Mouse (Mus musculus): ENCODE results near the gene Notch4. TPM values are rescaled to one million over a fixed set of nuclear protein-coding genes. Genes with fewer than 3 reads are reported as not detected.

Gene Notch4
- polyA plus RNA-seq, 1 experiment from 2014 or later: 6.9 TPM

DNA sequence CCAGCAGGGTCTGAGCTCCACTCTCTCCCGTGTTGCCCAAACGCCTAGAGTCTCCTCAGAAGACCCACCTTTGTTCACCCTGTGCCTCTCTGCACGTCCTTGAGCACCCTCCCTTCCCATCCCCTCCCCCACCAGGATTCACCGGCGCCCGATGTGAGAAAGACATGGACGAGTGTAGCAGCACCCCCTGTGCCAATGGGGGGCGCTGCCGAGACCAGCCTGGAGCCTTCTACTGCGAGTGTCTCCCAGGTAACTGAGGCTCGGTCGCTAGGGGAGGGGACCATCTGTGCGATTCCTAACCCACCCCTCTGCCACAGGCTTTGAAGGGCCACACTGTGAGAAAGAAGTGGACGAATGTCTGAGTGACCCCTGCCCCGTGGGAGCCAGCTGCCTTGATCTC lies 8.3 kb downstream of the Notch4 start:
- Histone ChIP-seq H3K27me3 (peaks cover 3% of the 10 kb centered on the region; the same call in 1 of the 2 replicates), H3K27ac (no peak overlapping the region), H3K4me2 (replicated peaks) (no peak overlapping the region), H3K9ac (no peak overlapping the region), H3K4me3 (no peak overlapping the region), H3K9me3 (no peaks in the 10 kb centered on the region), H3K4me1 (no peaks in the 10 kb centered on the region), H3K36me3 (no peaks in the 10 kb centered on the region)
- WGBS: 8% methylated on average over 15 of the region's 15 CpGs
- ATAC-seq (ENCODE audit: insufficient number of reproducible peaks, insufficient read depth, low FRiP score, low TSS enrichment): no peak

DNA sequence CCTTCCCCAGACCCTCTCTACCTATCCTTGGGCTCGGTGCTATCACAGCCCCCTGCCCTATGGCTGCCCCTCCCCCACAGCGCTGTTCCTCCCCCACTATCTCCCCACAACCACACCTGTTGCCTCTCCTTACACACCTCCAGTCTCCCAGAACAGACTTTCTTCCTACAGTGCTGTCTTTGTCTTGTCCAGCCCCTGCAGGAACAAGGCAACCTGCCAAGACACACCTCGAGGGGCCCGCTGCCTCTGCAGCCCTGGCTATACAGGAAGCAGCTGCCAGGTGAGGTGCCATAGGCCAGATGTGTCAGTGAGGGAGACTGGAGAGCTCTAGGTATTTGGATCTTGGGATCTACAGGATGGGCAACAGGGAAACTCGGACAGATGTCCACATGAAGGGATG lies 12.5 kb downstream of the Notch4 start:
- no peak overlapping the region for H3K27ac ChIP-seq
- no peaks in the 10 kb centered on the region for H3K9me3 ChIP-seq
- H3K4me2 ChIP-seq (replicated peaks): no peak overlapping the region
- no peaks in the 10 kb centered on the region for H3K36me3 ChIP-seq
- H3K4me3 ChIP-seq: no peak overlapping the region
- H3K4me1 ChIP-seq: no peaks in the 10 kb centered on the region
- WGBS: 60% methylated on average over 5 of the region's 5 CpGs
- H3K27me3 ChIP-seq: no peaks in the 10 kb centered on the region; the same call in 1 of the 2 replicates
- no peak for ATAC-seq (ENCODE audit: insufficient number of reproducible peaks, insufficient read depth, low FRiP score, low TSS enrichment)
- no peak overlapping the region for H3K9ac ChIP-seq

- 80% methylated on average over 3 of the region's 3 CpGs for WGBS
- no peak overlapping the region for H3K4me2 ChIP-seq (replicated peaks)
These were observed 14.0 kb downstream of the Notch4 start for GRCm38 (mm10) chr17:34578070-34578469.

GRCm38 (mm10) chr17:34582528-34582927 lies 18.5 kb downstream of the Notch4 start:
- Histone ChIP-seq H3K27ac (no peak overlapping the region), H3K9ac (no peak overlapping the region), H3K36me3 (no peaks in the 10 kb centered on the region), H3K4me2 (replicated peaks) (no peak overlapping the region), H3K9me3 (no peaks in the 10 kb centered on the region), H3K4me3 (no peak overlapping the region), H3K27me3 (no peaks in the 10 kb centered on the region), H3K4me1 (peaks cover 9% of the 10 kb centered on the region)
- 84% methylated on average over 12 of the region's 12 CpGs for WGBS
- no peak for ATAC-seq (ENCODE audit: insufficient number of reproducible peaks, insufficient read depth, low FRiP score, low TSS enrichment)

More at GRCm38 (mm10) chr17:34578070-34578469, 14.0 kb downstream of the Notch4 start:
- no peak for ATAC-seq (ENCODE audit: insufficient number of reproducible peaks, insufficient read depth, low FRiP score, low TSS enrichment)
- no peaks in the 10 kb centered on the region for H3K4me1 ChIP-seq
- no peak overlapping the region for H3K9ac ChIP-seq
- H3K9me3 ChIP-seq: no peaks in the 10 kb centered on the region
- no peak overlapping the region for H3K27ac ChIP-seq
- H3K36me3 ChIP-seq: no peaks in the 10 kb centered on the region
- no peak overlapping the region for H3K4me3 ChIP-seq
- H3K27me3 ChIP-seq: no peaks in the 10 kb centered on the region

DNA sequence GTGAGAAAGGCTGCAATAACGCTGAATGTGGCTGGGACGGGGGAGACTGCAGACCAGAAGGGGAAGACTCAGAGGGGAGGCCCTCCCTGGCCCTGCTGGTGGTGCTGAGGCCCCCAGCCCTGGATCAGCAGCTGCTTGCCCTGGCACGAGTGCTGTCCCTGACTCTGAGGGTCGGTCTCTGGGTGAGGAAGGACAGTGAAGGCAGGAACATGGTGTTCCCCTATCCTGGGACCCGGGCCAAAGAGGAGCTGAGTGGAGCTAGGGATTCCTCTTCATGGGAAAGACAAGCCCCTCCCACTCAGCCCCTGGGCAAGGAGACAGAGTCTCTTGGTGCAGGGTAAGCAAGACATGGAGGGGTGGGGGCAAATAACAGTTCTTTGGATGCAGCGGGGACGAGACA lies 19.3 kb downstream of the Notch4 start:
- no peak overlapping the region for H3K27ac ChIP-seq
- no peaks in the 10 kb centered on the region for H3K36me3 ChIP-seq
- WGBS: 64% methylated on average over 7 of the region's 7 CpGs
- no peak overlapping the region for H3K9ac ChIP-seq
- no peaks in the 10 kb centered on the region for H3K9me3 ChIP-seq
- ATAC-seq (ENCODE audit: insufficient number of reproducible peaks, insufficient read depth, low FRiP score, low TSS enrichment): no peak
- no peaks in the 10 kb centered on the region for H3K27me3 ChIP-seq
- H3K4me2 ChIP-seq (replicated peaks): no peak overlapping the region
- peaks cover 15% of the 10 kb centered on the region for H3K4me1 ChIP-seq
- H3K4me3 ChIP-seq: no peak overlapping the region

GRCm38 (mm10) chr17:34583819-34584218 lies 19.8 kb downstream of the Notch4 start:
- Histone ChIP-seq H3K27me3 (no peaks in the 10 kb centered on the region), H3K9ac (no peak overlapping the region), H3K4me2 (replicated peaks) (no peak overlapping the region), H3K27ac (no peak overlapping the region), H3K4me1 (peaks cover 17% of the 10 kb centered on the region), H3K4me3 (no peak overlapping the region), H3K9me3 (no peaks in the 10 kb centered on the region), H3K36me3 (no peaks in the 10 kb centered on the region)
- ATAC-seq (ENCODE audit: insufficient number of reproducible peaks, insufficient read depth, low FRiP score, low TSS enrichment): no peak
- 75% methylated on average over 8 of the region's 8 CpGs for WGBS

DNA sequence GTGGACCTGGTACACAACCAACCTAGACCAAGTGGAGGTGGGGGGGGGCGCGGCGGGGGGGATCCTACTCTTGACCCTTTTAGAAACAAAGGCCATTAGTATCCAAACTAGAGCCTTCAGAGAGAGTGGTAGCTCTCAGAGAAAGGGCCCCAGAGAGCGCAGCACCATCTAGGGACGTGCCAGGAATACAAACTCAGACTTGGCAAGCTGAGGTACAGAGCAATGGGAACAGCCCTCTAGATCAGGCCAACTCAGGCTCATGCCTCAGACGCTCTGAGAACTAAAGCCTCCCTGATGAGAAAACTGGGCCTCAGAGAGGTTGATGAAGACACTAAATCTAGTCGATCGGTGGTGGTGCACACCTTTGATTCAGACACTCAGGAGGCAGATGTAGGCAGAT lies 21.1 kb downstream of the Notch4 start:
- no peak for ATAC-seq (ENCODE audit: insufficient number of reproducible peaks, insufficient read depth, low FRiP score, low TSS enrichment)
- H3K4me1 ChIP-seq: peaks cover 30% of the 10 kb centered on the region
- no peak overlapping the region for H3K9ac ChIP-seq
- no peaks in the 10 kb centered on the region for H3K9me3 ChIP-seq
- H3K4me3 ChIP-seq: no peak overlapping the region
- no peak overlapping the region for H3K4me2 ChIP-seq (replicated peaks)
- no peak overlapping the region for H3K27ac ChIP-seq
- 87% methylated on average over 8 of the region's 8 CpGs for whole genome bisulfite sequencing
- H3K27me3 ChIP-seq: no peaks in the 10 kb centered on the region
- no peaks in the 10 kb centered on the region for H3K36me3 ChIP-seq

DNA sequence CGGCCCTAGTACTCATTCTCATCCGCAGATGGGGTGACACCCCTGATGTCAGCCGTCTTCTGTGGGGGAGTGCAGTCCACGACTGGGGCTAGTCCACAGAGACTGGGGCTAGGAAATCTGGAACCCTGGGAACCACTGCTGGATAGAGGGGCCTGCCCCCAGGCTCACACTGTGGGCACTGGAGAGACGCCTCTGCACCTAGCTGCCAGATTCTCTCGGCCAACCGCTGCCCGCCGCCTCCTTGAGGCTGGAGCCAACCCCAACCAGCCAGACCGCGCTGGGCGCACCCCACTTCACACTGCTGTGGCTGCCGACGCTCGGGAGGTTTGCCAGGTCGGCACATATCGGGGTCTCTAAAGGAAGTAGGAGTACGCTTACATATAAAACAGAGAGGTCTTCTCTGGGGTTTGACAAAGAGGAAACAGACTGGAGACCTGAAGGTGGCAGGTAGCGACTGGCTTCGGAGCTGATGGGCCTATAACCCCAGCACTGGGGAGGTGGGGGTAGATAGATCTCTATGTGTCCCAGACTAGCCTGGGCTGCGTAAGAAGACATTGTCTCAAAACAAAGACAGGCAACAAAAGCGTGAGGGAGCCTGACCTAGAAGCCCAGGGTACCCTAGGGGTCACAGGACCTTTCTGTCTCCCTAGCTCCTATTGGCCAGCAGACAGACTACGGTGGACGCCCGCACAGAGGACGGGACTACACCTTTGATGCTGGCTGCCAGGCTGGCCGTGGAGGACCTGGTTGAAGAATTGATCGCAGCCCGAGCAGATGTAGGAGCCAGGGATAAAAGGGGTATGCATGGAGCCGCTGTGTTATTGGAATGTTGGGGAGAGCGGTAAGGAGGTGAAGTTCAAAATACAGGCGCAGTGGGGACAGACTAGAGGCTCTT lies 22.1 kb downstream of the Notch4 start:
- WGBS: 22% methylated on average over 32 of the region's 32 CpGs
- Histone ChIP-seq H3K4me2 (replicated peaks) (peak overlapping the region; percentile 82), H3K4me3 (peak overlapping the region; percentile 72), H3K9ac (peak overlapping the region; percentile 94), H3K27ac (peak overlapping the region; percentile 97), H3K36me3 (no peaks in the 10 kb centered on the region), H3K27me3 (no peaks in the 10 kb centered on the region), H3K4me1 (peaks cover 40% of the 10 kb centered on the region), H3K9me3 (no peaks in the 10 kb centered on the region)
- ATAC-seq (ENCODE audit: insufficient number of reproducible peaks, insufficient read depth, low FRiP score, low TSS enrichment): peak; percentile 3; the same call in 1 of the 2 replicates

GRCm38 (mm10) chr17:34586796-34587422 lies 22.8 kb downstream of the Notch4 start:
- Histone ChIP-seq H3K4me3 (peak overlapping the region; percentile 72), H3K9me3 (no peaks in the 10 kb centered on the region), H3K27me3 (no peaks in the 10 kb centered on the region), H3K27ac (peak overlapping the region; percentile 97), H3K36me3 (no peaks in the 10 kb centered on the region), H3K4me2 (replicated peaks) (peak overlapping the region; percentile 82), H3K4me1 (peaks cover 46% of the 10 kb centered on the region), H3K9ac (peak overlapping the region; percentile 94)
- peak; percentile 42 for ATAC-seq (ENCODE audit: insufficient number of reproducible peaks, insufficient read depth, low FRiP score, low TSS enrichment)
- under 1% methylated on average over 38 of the region's 38 CpGs for WGBS

GRCm38 (mm10) chr17:34587423-34587811 lies 23.3 kb downstream of the Notch4 start:
- H3K4me2 ChIP-seq (replicated peaks): peak overlapping the region; percentile 82
- H3K4me1 ChIP-seq: peaks cover 46% of the 10 kb centered on the region
- no peaks in the 10 kb centered on the region for H3K27me3 ChIP-seq
- peak overlapping the region; percentile 97 for H3K27ac ChIP-seq
- no peaks in the 10 kb centered on the region for H3K9me3 ChIP-seq
- H3K9ac ChIP-seq: peak overlapping the region; percentile 94
- ATAC-seq (ENCODE audit: insufficient number of reproducible peaks, insufficient read depth, low FRiP score, low TSS enrichment): peak; percentile 82
- H3K4me3 ChIP-seq: peak overlapping the region; percentile 72
- WGBS: under 1% methylated on average over 50 of the region's 50 CpGs
- H3K36me3 ChIP-seq: no peaks in the 10 kb centered on the region

DNA sequence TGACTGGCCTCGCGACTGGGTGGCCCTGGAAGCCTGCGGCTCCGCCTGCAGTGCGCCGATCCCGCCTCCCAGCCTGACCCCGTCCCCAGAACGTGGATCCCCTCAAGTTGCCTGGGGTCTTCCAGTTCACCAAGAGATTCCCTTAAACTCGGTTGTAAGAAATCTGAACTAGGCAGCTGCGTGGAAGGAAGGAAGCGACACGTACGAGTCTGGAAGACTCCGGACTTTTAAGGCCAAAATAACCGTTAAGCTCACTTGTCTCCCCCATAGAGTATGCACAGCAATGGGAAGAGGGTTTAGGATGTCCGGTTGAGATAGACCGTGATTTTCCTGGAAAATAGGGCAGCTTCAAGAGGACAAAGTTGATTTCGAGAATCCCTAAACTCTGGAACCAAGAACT lies 23.7 kb downstream of the Notch4 start:
- H3K27me3 ChIP-seq: no peaks in the 10 kb centered on the region
- no peaks in the 10 kb centered on the region for H3K36me3 ChIP-seq
- no peaks in the 10 kb centered on the region for H3K9me3 ChIP-seq
- ATAC-seq (ENCODE audit: insufficient number of reproducible peaks, insufficient read depth, low FRiP score, low TSS enrichment): no peak
- peak overlapping the region; percentile 72 for H3K4me3 ChIP-seq
- H3K27ac ChIP-seq: peak overlapping the region; percentile 97
- 4% methylated on average over 19 of the region's 19 CpGs for WGBS
- peak overlapping the region; percentile 82 for H3K4me2 ChIP-seq (replicated peaks)
- H3K4me1 ChIP-seq: peaks cover 46% of the 10 kb centered on the region
- H3K9ac ChIP-seq: peak overlapping the region; percentile 94

GRCm38 (mm10) chr17:34588767-34589166 lies 24.7 kb downstream of the Notch4 start:
- no peak overlapping the region for H3K4me3 ChIP-seq
- no peak overlapping the region for H3K27ac ChIP-seq
- H3K9me3 ChIP-seq: no peaks in the 10 kb centered on the region
- no peaks in the 10 kb centered on the region for H3K36me3 ChIP-seq
- no peak for ATAC-seq (ENCODE audit: insufficient number of reproducible peaks, insufficient read depth, low FRiP score, low TSS enrichment)
- H3K4me1 ChIP-seq: peaks cover 51% of the 10 kb centered on the region
- H3K27me3 ChIP-seq: no peaks in the 10 kb centered on the region
- H3K4me2 ChIP-seq (replicated peaks): no peak overlapping the region
- WGBS: 50% methylated on average over 3 of the region's 3 CpGs
- H3K9ac ChIP-seq: no peak overlapping the region

Data from embryonic facial prominence, embryonic 12.5 days (tissue).